Mouse (Mus musculus) liver, postnatal 0 days (tissue): ENCODE measurements around the gene Slco3a1. TPM values are rescaled to one million over a fixed set of nuclear protein-coding genes. Genes with fewer than 3 reads are reported as not detected.

Experiments
- ATAC-seq: fragments of 200-750 bp; cut with Nextera tagmentation; 2 replicates; pipeline ENCODE4 v1.8.0; 2017; ENCODE audit warnings: mild to moderate bottlenecking, moderate library complexity
- DNase-seq: peaks from one replicate; pipeline ENCODE4 v3.0.0-alpha.2; 2016
- H3K27ac ChIP-seq: fragments of 300-500 bp; sonication (generic); 2 replicates; pipeline ENCODE4 v1.5.1; 2014; ENCODE audit warnings: antibody characterized with exemption, moderate library complexity, mild to moderate bottlenecking, low read depth
- H3K27me3 ChIP-seq: fragments of 300-500 bp; sonication (generic); 2 replicates; pipeline ENCODE4 v1.6.1; 2014; ENCODE audit warnings: low read length, control low read depth, mixed read lengths; ENCODE audit not compliant: insufficient read depth
- H3K36me3 ChIP-seq: fragments of 300-500 bp; sonication (generic); replicated peaks from 2 replicates; pipeline ENCODE4 v1.6.1; 2014; ENCODE audit warnings: mild to moderate bottlenecking, control low read depth, low read length, moderate library complexity, mixed read lengths; ENCODE audit not compliant: insufficient read depth
- H3K4me1 ChIP-seq: fragments of 300-500 bp; sonication (generic); 2 replicates; pipeline ENCODE4 v1.6.1; 2014; ENCODE audit warnings: antibody characterized with exemption, mild to moderate bottlenecking, control low read depth; ENCODE audit not compliant: insufficient read depth
- H3K4me2 ChIP-seq: fragments of 300-500 bp; sonication (generic); 2 replicates; pipeline ENCODE4 v1.6.1; 2014; ENCODE audit warnings: low read depth, mild to moderate bottlenecking, low read length, moderate library complexity, mixed read lengths
- H3K4me3 ChIP-seq: fragments of 300-500 bp; sonication (generic); 2 replicates; pipeline ENCODE4 v1.5.1; 2014; ENCODE audit warnings: low read depth, low read length
- H3K9ac ChIP-seq: fragments of 300-500 bp; sonication (generic); replicated peaks from 2 replicates; pipeline ENCODE4 v1.6.1; 2014; ENCODE audit warnings: mild to moderate bottlenecking, moderate library complexity
- H3K9me3 ChIP-seq: fragments of 300-500 bp; sonication (generic); 2 replicates; pipeline ENCODE4 v1.6.1; 2016; ENCODE audit warnings: mild to moderate bottlenecking, control low read depth, low read length, mixed read lengths
- CTCF ChIP-seq: sonication (generic); IDR thresholded peaks from 2 replicates; pipeline ENCODE4 v1.5.1; 2016; ENCODE audit warnings: antibody characterized with exemption, low read depth
- EP300 ChIP-seq: IDR thresholded peaks from 2 replicates; pipeline ENCODE4 v1.6.1; 2016; ENCODE audit warnings: antibody characterized with exemption, low read depth, mild to moderate bottlenecking
- WGBS: fragments of 180-500 bp; shearing (Covaris S2); extraction: QIAGEN DNeasy Blood & Tissue Kit; methylation state at CpG from one replicate; pipeline ENCODE4 v1.1.7; 2014; ENCODE audit not compliant: insufficient replicate concordance; 5-methylcytosine and 5-hydroxymethylcytosine counted together
- polyA plus RNA-seq: library from polyadenylated mRNA; unstranded; fragments of >200 nt; fragmentation: Nextera tagmentation; extraction: Ambion mirVana; gene quantifications from 2 replicates; pipeline ENCODE4 v1.2.1, GENCODE M21; 2015

Gene Slco3a1
- polyA plus RNA-seq, 1 experiment from 2014 or later: 1.2 TPM

DNA sequence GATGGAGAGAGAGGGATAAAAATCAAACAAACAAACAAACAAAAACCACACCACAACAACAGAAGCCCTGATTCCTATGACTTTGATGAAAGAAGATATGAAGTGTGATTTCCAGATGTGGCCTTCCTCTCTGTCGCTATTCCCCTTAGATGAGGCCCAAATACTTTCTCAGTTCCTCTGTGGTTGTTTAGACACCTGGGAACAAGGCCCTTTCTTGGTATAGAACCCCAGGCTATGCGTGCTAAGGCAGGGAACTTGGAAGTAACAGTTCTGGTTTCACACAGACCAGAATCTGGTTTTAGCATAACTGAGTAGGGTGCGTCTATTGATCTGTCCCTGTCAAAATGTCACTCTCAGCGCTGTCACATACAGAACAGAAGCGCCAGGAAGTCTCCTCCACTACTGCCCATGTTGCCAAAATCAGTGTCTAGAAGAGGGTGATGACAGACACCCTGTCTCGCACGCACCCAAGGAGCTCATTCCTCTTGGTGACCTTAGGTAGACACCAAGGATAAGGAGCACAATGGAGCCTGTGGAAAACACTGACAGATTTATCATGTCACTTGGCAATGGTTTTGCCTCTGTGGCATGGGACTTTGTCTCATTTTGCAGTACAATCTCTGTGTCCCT lies 23.0 kb downstream of the Slco3a1 start:
- peaks cover 7% of the 10 kb centered on the region for H3K4me1 ChIP-seq
- no peaks in the 10 kb centered on the region for H3K9me3 ChIP-seq
- H3K27me3 ChIP-seq: no peaks in the 10 kb centered on the region
- H3K4me3 ChIP-seq: no peak overlapping the region
- H3K27ac ChIP-seq: no peak overlapping the region
- ATAC-seq: no peak
- no peak for TF ChIP-seq EP300
- no peak for TF ChIP-seq CTCF
- no peak overlapping the region for H3K4me2 ChIP-seq
- no peaks in the 10 kb centered on the region for H3K36me3 ChIP-seq
- WGBS: 69% methylated on average over 7 of the region's 7 CpGs
- DNase-seq: no peak
- H3K9ac ChIP-seq: no peak overlapping the region

DNA sequence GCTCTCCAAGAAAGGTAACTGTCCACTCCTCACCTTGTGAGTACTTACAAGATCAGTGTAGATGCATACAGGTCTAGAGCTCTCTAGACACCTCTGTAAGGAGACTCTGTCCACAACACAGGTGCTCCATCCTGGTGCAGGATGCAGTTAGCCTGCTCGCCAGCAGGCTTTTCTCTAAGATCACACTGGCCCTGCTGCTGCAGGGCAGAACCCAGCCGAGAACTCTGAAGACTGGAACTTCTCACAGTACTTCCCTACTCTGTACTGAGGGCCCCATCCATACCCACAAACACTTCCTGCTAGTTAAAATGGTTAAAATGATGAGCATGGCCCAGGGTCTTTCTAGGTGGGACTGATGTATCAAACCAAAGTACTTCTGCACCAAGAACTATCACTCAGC lies 24.7 kb downstream of the Slco3a1 start:
- DNase-seq (no peak), ATAC-seq (no peak)
- Histone ChIP-seq H3K4me3 (no peak overlapping the region), H3K4me1 (peaks cover 7% of the 10 kb centered on the region), H3K9me3 (no peaks in the 10 kb centered on the region), H3K4me2 (peak overlapping the region; percentile 1; the same call in 1 of the 2 replicates), H3K36me3 (no peaks in the 10 kb centered on the region), H3K9ac (no peak overlapping the region), H3K27me3 (no peaks in the 10 kb centered on the region), H3K27ac (no peak overlapping the region)
- 38% methylated on average over 2 of the region's 2 CpGs for WGBS
- TF ChIP-seq EP300: no peak
- TF ChIP-seq CTCF: no peak

DNA sequence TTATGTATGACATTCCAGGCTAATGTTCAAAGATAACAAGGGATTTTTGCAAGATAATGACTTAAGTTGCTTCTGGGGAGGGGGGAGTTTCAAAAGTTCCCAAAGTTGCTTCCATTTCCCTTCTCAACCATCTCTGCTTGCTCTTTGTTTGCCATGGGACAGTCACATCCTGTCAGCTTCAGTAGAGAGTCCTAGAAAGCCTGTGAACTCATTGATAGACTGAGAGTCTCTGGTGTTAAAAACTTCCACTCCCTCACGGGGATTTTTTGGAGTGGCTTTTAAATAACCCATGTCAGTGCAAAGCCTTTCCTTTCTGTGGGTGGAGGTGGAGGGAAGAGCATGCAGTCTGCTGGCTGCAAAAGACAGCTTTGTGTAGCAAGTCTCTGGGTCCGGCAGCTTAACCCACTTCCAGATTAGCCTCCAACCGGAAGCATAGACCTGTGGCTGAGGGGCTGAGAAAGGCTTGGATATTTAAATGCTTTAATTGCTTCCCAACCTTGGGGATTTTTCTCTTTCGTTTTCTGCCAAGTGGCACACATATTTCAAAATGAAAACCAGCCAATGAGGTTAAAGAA lies 25.3 kb downstream of the Slco3a1 start:
- 23% methylated on average over 4 of the region's 4 CpGs for WGBS

DNA sequence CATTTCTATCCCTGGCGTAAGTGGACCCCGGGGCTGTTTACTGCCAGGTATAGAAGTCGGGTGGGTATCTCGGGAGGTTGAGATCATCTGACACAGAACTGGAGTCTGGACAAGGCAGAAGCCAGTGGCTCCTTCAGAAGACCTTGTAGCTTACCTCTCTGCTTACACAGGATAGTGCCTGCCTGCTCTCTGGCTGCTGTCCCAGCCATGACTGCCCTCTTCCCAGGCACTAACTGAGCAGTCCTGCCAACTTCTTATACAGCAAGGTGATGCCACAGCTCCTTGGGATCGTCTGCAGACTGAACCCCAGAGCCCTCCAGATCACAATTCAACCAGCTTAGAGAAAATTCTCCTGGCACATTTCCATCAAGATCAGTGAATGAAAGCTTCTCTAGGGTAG lies 26.4 kb downstream of the Slco3a1 start:
- H3K4me1 ChIP-seq: peaks cover 7% of the 10 kb centered on the region
- DNase-seq: no peak
- no peak overlapping the region for H3K4me2 ChIP-seq
- no peak for ATAC-seq
- 78% methylated on average over 5 of the region's 5 CpGs for WGBS
- no peak overlapping the region for H3K4me3 ChIP-seq
- no peaks in the 10 kb centered on the region for H3K9me3 ChIP-seq
- H3K27me3 ChIP-seq: no peaks in the 10 kb centered on the region
- TF ChIP-seq EP300 (no peak), CTCF (no peak)
- H3K36me3 ChIP-seq: no peaks in the 10 kb centered on the region
- H3K9ac ChIP-seq: no peak overlapping the region
- no peak overlapping the region for H3K27ac ChIP-seq

More for the DNA sequence above, 25.3 kb downstream of the Slco3a1 start:
- TF ChIP-seq CTCF (no peak), EP300 (no peak)
- H3K4me3 ChIP-seq: no peak overlapping the region
- H3K27me3 ChIP-seq: no peaks in the 10 kb centered on the region
- no peaks in the 10 kb centered on the region for H3K9me3 ChIP-seq
- H3K36me3 ChIP-seq: no peaks in the 10 kb centered on the region
- peaks cover 7% of the 10 kb centered on the region for H3K4me1 ChIP-seq
- H3K9ac ChIP-seq: no peak overlapping the region
- ATAC-seq (no peak), DNase-seq (no peak)
- H3K4me2 ChIP-seq: peak overlapping the region; percentile 1; the same call in 1 of the 2 replicates
- no peak overlapping the region for H3K27ac ChIP-seq

DNA sequence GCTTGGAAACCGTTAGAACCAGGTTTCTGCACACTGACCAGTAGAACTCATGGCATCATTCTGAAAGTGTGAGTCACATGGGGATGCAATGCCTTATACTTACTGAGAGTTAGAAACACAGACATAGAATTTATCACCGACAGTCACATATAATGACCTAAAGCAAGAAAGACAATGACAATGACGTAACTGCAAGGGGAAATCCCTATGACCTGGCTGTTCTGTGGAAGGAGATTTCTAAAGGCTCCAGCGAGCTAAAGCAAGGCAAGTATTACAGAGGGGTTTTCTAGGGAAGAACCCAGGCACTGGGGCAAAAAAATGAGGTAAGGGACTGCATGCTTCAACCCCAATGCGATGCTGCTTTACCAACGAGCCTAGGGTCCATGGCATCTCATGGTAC lies 26.9 kb downstream of the Slco3a1 start:
- no peak for ATAC-seq
- Histone ChIP-seq H3K27ac (no peak overlapping the region), H3K36me3 (no peaks in the 10 kb centered on the region), H3K4me2 (no peak overlapping the region), H3K4me3 (no peak overlapping the region), H3K27me3 (no peaks in the 10 kb centered on the region), H3K9me3 (no peaks in the 10 kb centered on the region), H3K4me1 (peaks cover 7% of the 10 kb centered on the region), H3K9ac (no peak overlapping the region)
- 63% methylated on average over 6 of the region's 6 CpGs for WGBS
- DNase-seq: no peak
- TF ChIP-seq EP300 (no peak), CTCF (no peak)

DNA sequence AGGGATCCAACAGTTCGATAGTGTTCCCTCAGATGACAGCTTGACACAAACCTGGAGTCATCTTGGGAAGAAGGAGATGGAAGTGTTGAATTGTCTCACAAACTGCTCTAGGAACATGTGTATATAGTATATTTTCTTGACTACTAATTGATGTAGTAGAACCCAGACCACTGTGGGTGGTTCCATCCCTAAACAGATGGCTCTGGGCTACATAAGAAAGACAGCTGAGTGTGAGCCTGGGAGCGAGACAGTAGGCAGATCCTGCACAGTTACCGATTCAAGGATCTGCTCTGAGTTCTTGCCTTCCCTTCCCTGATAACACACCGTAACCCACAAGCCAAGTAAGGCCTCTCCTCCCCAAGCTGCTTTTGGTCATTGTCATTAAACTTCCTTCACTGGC lies 28.6 kb downstream of the Slco3a1 start:
- no peak for TF ChIP-seq CTCF
- no peak for TF ChIP-seq EP300
- Histone ChIP-seq H3K4me1 (peaks cover 7% of the 10 kb centered on the region), H3K9me3 (no peaks in the 10 kb centered on the region), H3K4me2 (no peak overlapping the region), H3K4me3 (no peak overlapping the region), H3K27me3 (no peaks in the 10 kb centered on the region), H3K36me3 (no peaks in the 10 kb centered on the region), H3K27ac (no peak overlapping the region), H3K9ac (no peak overlapping the region)
- ATAC-seq: no peak
- WGBS: 57% methylated on average over 4 of the region's 4 CpGs
- no peak for DNase-seq
